Mouse (Mus musculus): ENCODE results near the gene Prkch.

DNA sequence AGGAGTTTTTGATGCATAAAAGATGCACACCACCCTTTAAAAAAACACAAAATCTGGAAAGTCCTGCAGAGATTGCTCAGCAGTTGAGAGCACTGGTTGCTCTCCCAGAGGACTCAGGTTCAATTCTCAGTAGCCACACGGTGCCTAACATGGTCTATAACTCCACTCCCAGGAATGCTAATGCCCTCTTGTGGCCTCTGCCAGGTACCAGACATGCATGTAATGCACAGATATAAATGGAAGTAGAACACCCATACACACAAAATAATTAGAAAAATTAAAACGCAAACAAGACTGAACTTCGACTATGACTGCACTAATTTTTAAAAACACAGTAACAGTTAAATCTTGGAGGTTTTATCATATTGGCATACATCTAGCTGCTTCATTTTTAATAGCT is 119.8 kb downstream of the Prkch start:
- TF ChIP-seq CTCF (IDR thresholded peaks at IDR 0.05; ENCODE audit: low read depth) (peak; percentile 59), EP300 (optimal IDR thresholded peaks at IDR 0.05) (no peak)

All from stomach, postnatal 0 days (tissue).